Mouse (Mus musculus) MEL (cell line): Measurements from ENCODE around the gene Cdhr4. TPM values are rescaled to one million over a fixed set of nuclear protein-coding genes. Genes with fewer than 3 reads are reported as not detected.

ENCODE experiments used
- DNase-seq: peaks from one replicate; pipeline ENCODE4 v3.0.0; 2011; ENCODE audit warnings: low read depth, low spot score
- H3K27ac ChIP-seq: 2 replicates; pipeline ENCODE4 v1.5.1; 2012; ENCODE audit warnings: low read depth, mild to moderate bottlenecking, control low read depth, low read length, moderate library complexity; ENCODE audit not compliant: control insufficient read depth
- H3K27me3 ChIP-seq, 2 experiments: fragments of 150-350 bp in 1 of 2; sonication (generic) in 1 of 2; 2 replicates each; pipeline ENCODE4 v1.6.1; 2012; ENCODE audit warnings: low read length in 2 of 2, mild to moderate bottlenecking in 2 of 2, improper control_type of control experiment in 1 of 2, moderate library complexity in 1 of 2; ENCODE audit not compliant: insufficient read depth in 2 of 2, control insufficient read depth in 1 of 2
- H3K36me3 ChIP-seq, 2 experiments: 2 replicates each; pipeline ENCODE4 v1.6.1; 2012 to 2014; ENCODE audit warnings: low read length in 2 of 2, improper control_type of control experiment in 1 of 2, inconsistent platforms in 1 of 2, mild to moderate bottlenecking in 1 of 2; ENCODE audit not compliant: insufficient read depth in 2 of 2, control insufficient read depth in 1 of 2
- H3K4me1 ChIP-seq, 2 experiments: fragments of 150-350 bp in 1 of 2; sonication (generic) in 1 of 2; 2 replicates each; pipeline ENCODE4 v1.6.1; 2012; ENCODE audit warnings: low read length in 2 of 2, improper control_type of control experiment in 1 of 2, mild to moderate bottlenecking in 1 of 2; ENCODE audit not compliant: insufficient read depth in 2 of 2, control insufficient read depth in 1 of 2
- H3K4me3 ChIP-seq, 2 experiments: fragments of 150-350 bp in 1 of 2; sonication (generic) in 1 of 2; 2 replicates each; pipeline ENCODE4 v1.5.1; 2012; ENCODE audit warnings: low read depth in 2 of 2, low read length in 2 of 2, mild to moderate bottlenecking in 2 of 2, moderate library complexity in 2 of 2, control low read depth in 1 of 2, improper control_type of control experiment in 1 of 2; ENCODE audit not compliant: control insufficient read depth in 1 of 2, insufficient read depth in 1 of 2
- H3K79me2 ChIP-seq: 2 replicates; pipeline ENCODE4 v1.6.1; 2012; ENCODE audit warnings: mild to moderate bottlenecking, low read length, moderate library complexity; ENCODE audit not compliant: control insufficient read depth, poor library complexity, insufficient read depth
- H3K9ac ChIP-seq: 2 replicates; pipeline ENCODE4 v1.6.1; 2012; ENCODE audit warnings: low read depth, mild to moderate bottlenecking, control low read depth, low read length, moderate library complexity; ENCODE audit not compliant: control insufficient read depth, poor library complexity, severe bottlenecking
- H3K9me3 ChIP-seq: fragments of 150-350 bp; sonication (generic); replicated peaks from 2 replicates; pipeline ENCODE4 v1.6.1; 2012; ENCODE audit warnings: mild to moderate bottlenecking, low read length, improper control_type of control experiment, moderate library complexity; ENCODE audit not compliant: insufficient read depth
- BHLHE40 ChIP-seq: IDR thresholded peaks from 2 replicates; pipeline ENCODE4 v1.6.1; 2012; ENCODE audit warnings: low read depth, mild to moderate bottlenecking, inconsistent platforms, low read length, improper control_type of control experiment, borderline replicate concordance
- CHD1 ChIP-seq: IDR thresholded peaks from 2 replicates; pipeline ENCODE4 v1.6.1; 2012; ENCODE audit warnings: low read depth, mild to moderate bottlenecking, inconsistent platforms, low read length, improper control_type of control experiment
- CTCF ChIP-seq, 3 experiments: IDR thresholded peaks in 2 of 3; conservative IDR thresholded peaks in 1 of 3; 2 replicates each; pipeline ENCODE4 v1.5.1; 2011 to 2012; ENCODE audit warnings: low read length in 3 of 3, low read depth in 2 of 3, mild to moderate bottlenecking in 2 of 3, improper control_type of control experiment in 1 of 3, inconsistent platforms in 1 of 3, mixed read lengths in 1 of 3, moderate library complexity in 1 of 3; ENCODE audit not compliant: control insufficient read depth in 1 of 3, insufficient read depth in 1 of 3, poor library complexity in 1 of 3, severe bottlenecking in 1 of 3
- E2F4 ChIP-seq: IDR thresholded peaks from 2 replicates; pipeline ENCODE4 v1.6.1; 2011; ENCODE audit warnings: low read depth, low read length, improper control_type of control experiment, borderline replicate concordance
- ELF1 ChIP-seq: IDR thresholded peaks from 2 replicates; pipeline ENCODE4 v1.6.1; 2014; ENCODE audit warnings: low read depth, mild to moderate bottlenecking, inconsistent platforms, low read length, improper control_type of control experiment, moderate library complexity
- ETS1 ChIP-seq: IDR thresholded peaks from 2 replicates; pipeline ENCODE4 v1.6.1; 2012; ENCODE audit warnings: low read depth, mild to moderate bottlenecking, inconsistent platforms, low read length, improper control_type of control experiment, moderate library complexity
- GATA1 ChIP-seq: IDR thresholded peaks from 2 replicates; pipeline ENCODE4 v1.6.1; 2011; ENCODE audit warnings: low read depth, low read length, improper control_type of control experiment
- HCFC1 ChIP-seq: IDR thresholded peaks from 2 replicates; pipeline ENCODE4 v1.6.1; 2012; ENCODE audit warnings: low read depth, mild to moderate bottlenecking, inconsistent platforms, low read length, improper control_type of control experiment, moderate library complexity
- MAFK ChIP-seq: IDR thresholded peaks from 2 replicates; pipeline ENCODE4 v1.6.1; 2011; ENCODE audit warnings: low read depth, mild to moderate bottlenecking, low read length, improper control_type of control experiment, borderline replicate concordance
- MAZ ChIP-seq: IDR thresholded peaks from 2 replicates; pipeline ENCODE4 v1.6.1; 2012; ENCODE audit warnings: low read depth, mild to moderate bottlenecking, inconsistent platforms, low read length, improper control_type of control experiment
- MXI1 ChIP-seq: IDR thresholded peaks from 2 replicates; pipeline ENCODE4 v1.6.1; 2011; ENCODE audit warnings: mild to moderate bottlenecking, low read depth, low read length, improper control_type of control experiment
- MYB ChIP-seq: IDR thresholded peaks from 2 replicates; pipeline ENCODE4 v1.6.1; 2011; ENCODE audit warnings: mild to moderate bottlenecking, low read depth, low read length, improper control_type of control experiment
- MYC ChIP-seq: IDR thresholded peaks from 2 replicates; pipeline ENCODE4 v1.6.1; 2011; ENCODE audit warnings: low read depth, mild to moderate bottlenecking, low read length, improper control_type of control experiment, moderate library complexity
- NELFE ChIP-seq: IDR thresholded peaks from 2 replicates; pipeline ENCODE4 v1.6.1; 2011; ENCODE audit warnings: low read depth, low read length, improper control_type of control experiment
- POLR2AphosphoS2 ChIP-seq: IDR thresholded peaks from 2 replicates; pipeline ENCODE4 v1.6.1; 2011; ENCODE audit warnings: low read length, improper control_type of control experiment
- POLR2AphosphoS5 ChIP-seq: IDR thresholded peaks from 2 replicates; pipeline ENCODE4 v1.6.1; 2012; ENCODE audit warnings: low read depth, borderline replicate concordance, mild to moderate bottlenecking, inconsistent platforms, low read length, moderate library complexity, mixed read lengths
- RCOR1 ChIP-seq: IDR thresholded peaks from 2 replicates; pipeline ENCODE4 v1.6.1; 2012; ENCODE audit warnings: low read depth, mild to moderate bottlenecking, inconsistent platforms, low read length, improper control_type of control experiment
- SIN3A ChIP-seq: IDR thresholded peaks from 2 replicates; pipeline ENCODE4 v1.6.1; 2012; ENCODE audit warnings: low read length, improper control_type of control experiment, inconsistent platforms
- SMC3 ChIP-seq: IDR thresholded peaks from 2 replicates; pipeline ENCODE4 v1.6.1; 2011; ENCODE audit warnings: low read depth, low read length, improper control_type of control experiment
- TCF12 ChIP-seq: IDR thresholded peaks from 2 replicates; pipeline ENCODE4 v1.6.1; 2014; ENCODE audit warnings: low read depth, mild to moderate bottlenecking, inconsistent platforms, low read length, improper control_type of control experiment, moderate library complexity
- UBTF ChIP-seq: IDR thresholded peaks from 2 replicates; pipeline ENCODE4 v1.6.1; 2012; ENCODE audit warnings: low read depth, mild to moderate bottlenecking, inconsistent platforms, low read length, improper control_type of control experiment, moderate library complexity, borderline replicate concordance; ENCODE audit not compliant: insufficient read depth
- ZKSCAN1 ChIP-seq: IDR thresholded peaks from 2 replicates; pipeline ENCODE4 v1.6.1; 2012; ENCODE audit warnings: low read depth, mild to moderate bottlenecking, inconsistent platforms, low read length, improper control_type of control experiment, moderate library complexity
- ZMIZ1 ChIP-seq: IDR thresholded peaks from 2 replicates; pipeline ENCODE4 v1.6.1; 2012; ENCODE audit warnings: low read depth, mild to moderate bottlenecking, inconsistent platforms, low read length, improper control_type of control experiment, moderate library complexity
- ZNF384 ChIP-seq: IDR thresholded peaks from 2 replicates; pipeline ENCODE4 v1.6.1; 2012; ENCODE audit warnings: low read depth, mild to moderate bottlenecking, inconsistent platforms, low read length, improper control_type of control experiment
- polyA plus RNA-seq, 2 experiments: library from polyadenylated mRNA; stranded (reverse) in 1 of 2; unstranded in 1 of 2; fragments of >175 nt in 1 of 2; fragments of >200 nt in 1 of 2; gene quantifications; 2 replicates each; pipeline versions ENCODE4 v1.2.1 to v1.2.4; 2012; ENCODE audit warnings: low replicate concordance in 2 of 2, low read depth in 1 of 2; ENCODE audit not compliant: insufficient read length in 2 of 2, insufficient read depth in 1 of 2, missing spikeins in 1 of 2
- total RNA-seq: library from RNA; depleted of rRNA; stranded (reverse); fragments of 300-350 nt; gene quantifications from 2 replicates; pipeline ENCODE4 v1.2.3, GENCODE M21; 2012

The Cdhr4 gene
- total and polyA plus RNA-seq, 3 experiments = 1.5 to 4.4 TPM; not detected in 1

DNA sequence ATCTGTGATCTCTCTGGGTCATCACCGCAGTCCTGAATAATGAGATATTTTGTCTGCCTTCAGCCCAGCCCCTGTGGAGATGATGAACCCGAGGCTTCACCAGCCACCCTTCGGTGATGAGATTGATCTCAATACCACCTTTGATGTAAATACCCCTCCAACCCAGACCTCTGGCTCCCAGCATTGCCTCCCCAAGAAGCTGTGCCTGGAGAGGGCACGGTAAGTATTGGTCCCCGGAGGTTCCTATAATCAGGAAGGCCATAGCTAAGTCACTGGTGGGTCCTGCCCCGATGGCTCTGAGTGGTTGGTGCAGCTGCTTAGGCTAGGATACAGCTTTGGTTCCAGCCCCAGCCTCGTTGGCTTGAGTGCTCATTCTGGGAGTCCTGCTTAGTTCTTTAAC is 23.8 kb upstream of the Cdhr4 start:
- Histone ChIP-seq H3K27me3 (no peaks in the 10 kb centered on the region), H3K79me2 (no peaks in the 10 kb centered on the region), H3K36me3 (peaks cover 8 to 27% of the 10 kb centered on the region in 2 experiments), H3K9ac (no peak overlapping the region), H3K4me1 (peaks cover 19 to 31% of the 10 kb centered on the region in 2 experiments), H3K9me3 (no peaks in the 10 kb centered on the region), H3K27ac (no peak overlapping the region), H3K4me3 (no peak overlapping the region)
- no peak for DNase-seq
- TF ChIP-seq MYB = no peak
- TF ChIP-seq HCFC1 = no peak
- TF ChIP-seq ETS1 = no peak
- TF ChIP-seq E2F4 = no peak
- TF ChIP-seq ZKSCAN1 = no peak
- no peak for TF ChIP-seq NELFE
- no peak for TF ChIP-seq POLR2AphosphoS2
- TF ChIP-seq MAZ = no peak
- no peak for TF ChIP-seq GATA1
- TF ChIP-seq MYC = no peak
- TF ChIP-seq TCF12 = no peak
- TF ChIP-seq ZNF384 = no peak
- TF ChIP-seq BHLHE40 = no peak
- no peak for TF ChIP-seq RCOR1
- TF ChIP-seq ZMIZ1 = no peak
- no peak for TF ChIP-seq MAFK
- no peak for TF ChIP-seq SIN3A

DNA sequence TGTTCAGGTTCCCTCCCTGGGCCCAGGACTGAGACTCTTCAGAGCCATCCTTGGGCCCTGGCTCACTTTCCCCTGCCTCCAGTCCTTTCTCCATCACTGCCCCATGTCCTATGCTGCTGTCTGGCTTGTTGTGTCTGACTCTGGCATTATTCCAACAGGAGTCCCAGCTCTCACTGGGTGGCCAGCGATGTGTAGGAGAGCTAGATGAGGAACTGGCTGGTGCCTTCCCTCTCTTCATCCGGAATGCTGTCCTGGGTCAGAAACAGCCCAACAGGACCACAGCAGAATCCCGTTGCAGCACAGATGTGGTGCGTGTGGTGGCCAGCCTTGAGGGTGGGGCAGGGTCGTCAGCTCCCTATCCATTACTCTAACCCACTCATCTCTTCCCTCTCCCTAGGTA is 22.0 kb upstream of the Cdhr4 start:
- Histone ChIP-seq H3K36me3 (peaks cover 6 to 39% of the 10 kb centered on the region in 2 experiments), H3K9ac (no peak overlapping the region), H3K27me3 (no peaks in the 10 kb centered on the region), H3K79me2 (no peaks in the 10 kb centered on the region), H3K27ac (peak overlapping the region; percentile 94), H3K4me3 (no peak overlapping the region), H3K4me1 (peaks cover 25 to 44% of the 10 kb centered on the region in 2 experiments), H3K9me3 (no peaks in the 10 kb centered on the region)
- DNase-seq = no peak
- TF ChIP-seq E2F4 (no peak), ELF1 (no peak), MXI1 (no peak), MYB (no peak), CTCF (IDR thresholded peaks at IDR 0.05 in 2 of 3, conservative IDR thresholded peaks at IDR 0.05 in 1 of 3; ENCODE audit: control insufficient read depth in 1 of 3, insufficient read depth in 1 of 3, low read depth in 2 of 3, low read length in 3 of 3, poor library complexity in 1 of 3, severe bottlenecking in 1 of 3) (no peak), CHD1 (no peak), UBTF (no peak), ZNF384 (no peak), POLR2AphosphoS5 (no peak), GATA1 (no peak), RCOR1 (no peak), NELFE (no peak), SMC3 (no peak)
